Mouse (Mus musculus): Measurements from ENCODE around the gene March4.

- TF ChIP-seq E2F4 (IDR thresholded peaks at IDR 0.05; ENCODE audit: insufficient read depth): no peak
- no peak for TF ChIP-seq POLR2A (IDR thresholded peaks at IDR 0.05; ENCODE audit: insufficient read length, low read depth)
- no peak for TF ChIP-seq TCF12 (IDR thresholded peaks at IDR 0.05; ENCODE audit: insufficient read depth, poor library complexity, severe bottlenecking)
- TF ChIP-seq MAX (IDR thresholded peaks at IDR 0.05; ENCODE audit: low read depth): no peak
- TF ChIP-seq MYOD1 (IDR thresholded peaks at IDR 0.05; ENCODE audit: control insufficient read depth in 1 of 3, insufficient read length in 2 of 3, low read depth in 2 of 3): no peak
- no peak for TF ChIP-seq POLR2AphosphoS2 (IDR thresholded peaks at IDR 0.05; ENCODE audit: insufficient read length, low read depth)
- TF ChIP-seq CEBPB (IDR thresholded peaks at IDR 0.05; ENCODE audit: insufficient read depth, poor library complexity, severe bottlenecking): no peak
These were observed 60.1 kb downstream of the March4 start for GRCm38 (mm10) chr1:72476594-72476993.

All from myocyte (in vitro differentiated cells).